Mouse (Mus musculus): ENCODE measurements around the gene Pwp2.
"Not testable (repeated sequence)": the region's sequence is repeated elsewhere in the genome, so short reads cannot be mapped to it uniquely, and the experiment has no call there.

The Pwp2 gene

DNA sequence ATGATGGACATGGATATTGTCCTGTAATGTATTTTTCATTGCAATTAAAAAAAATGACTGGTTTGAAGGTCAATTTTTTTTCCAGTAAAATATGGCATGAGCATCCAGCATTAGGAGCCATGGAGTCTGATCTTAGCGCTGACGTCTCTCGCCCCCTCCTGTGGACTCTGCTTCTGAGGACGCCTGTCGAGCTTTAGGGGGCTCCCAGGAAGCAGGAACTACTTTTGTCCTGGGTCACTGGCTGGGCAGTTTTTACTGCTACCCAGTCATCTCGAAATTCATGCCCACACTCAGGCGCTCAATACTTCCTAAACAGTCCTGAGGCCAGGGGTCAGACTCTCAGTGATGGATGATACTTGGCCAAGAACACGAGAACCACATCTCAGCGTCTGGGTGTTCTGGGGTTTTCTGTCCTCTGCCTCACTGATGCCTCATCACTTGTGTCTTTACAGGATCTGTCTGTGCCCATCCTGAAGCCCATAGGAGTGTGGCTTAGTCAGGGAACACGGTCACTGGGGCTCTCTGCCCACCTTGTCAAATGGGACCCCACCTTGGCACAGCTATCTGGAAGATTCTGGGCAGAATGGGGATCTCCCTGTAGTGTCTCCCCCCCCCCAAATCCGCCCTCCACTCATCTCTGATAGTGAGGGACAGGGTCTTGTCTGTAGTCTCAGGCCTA lies 45.2 kb downstream of the Pwp2 start:
- DNase-seq = no peak

DNA sequence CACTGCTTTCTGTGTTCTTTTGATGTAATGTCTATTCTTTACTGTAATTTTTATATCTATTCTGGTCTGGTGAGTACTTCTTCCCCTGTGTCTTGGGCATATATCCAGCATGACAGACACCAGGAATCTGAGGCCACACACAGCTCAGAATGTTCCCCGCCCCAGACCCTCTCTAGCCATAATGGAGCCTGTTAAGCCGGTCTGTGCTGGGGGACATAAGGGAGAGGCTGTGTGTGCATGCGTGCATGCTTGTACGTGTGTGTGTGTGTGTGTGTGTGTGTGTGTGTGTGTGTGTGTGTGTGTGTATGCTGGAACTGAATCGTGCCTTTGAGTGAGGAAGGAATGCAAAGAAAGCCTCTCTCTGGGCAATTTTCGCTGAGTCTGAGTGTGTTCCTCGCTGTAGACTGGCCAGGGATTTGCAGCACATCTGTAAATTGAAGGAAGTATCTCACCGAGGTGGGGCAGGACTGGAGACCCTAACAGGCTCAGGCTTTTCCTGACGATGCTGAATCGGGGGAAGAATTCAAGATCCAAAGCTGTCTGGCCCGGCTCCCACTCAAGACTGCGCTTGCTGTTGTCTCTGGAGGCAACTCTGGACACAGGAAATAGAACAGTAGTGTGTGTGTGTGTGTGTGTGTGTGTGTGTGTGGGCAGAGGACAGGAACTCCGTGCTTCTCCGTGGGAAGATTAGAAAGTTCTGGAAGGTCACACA lies 46.0 kb downstream of the Pwp2 start:
- DNase-seq = no peak

DNA sequence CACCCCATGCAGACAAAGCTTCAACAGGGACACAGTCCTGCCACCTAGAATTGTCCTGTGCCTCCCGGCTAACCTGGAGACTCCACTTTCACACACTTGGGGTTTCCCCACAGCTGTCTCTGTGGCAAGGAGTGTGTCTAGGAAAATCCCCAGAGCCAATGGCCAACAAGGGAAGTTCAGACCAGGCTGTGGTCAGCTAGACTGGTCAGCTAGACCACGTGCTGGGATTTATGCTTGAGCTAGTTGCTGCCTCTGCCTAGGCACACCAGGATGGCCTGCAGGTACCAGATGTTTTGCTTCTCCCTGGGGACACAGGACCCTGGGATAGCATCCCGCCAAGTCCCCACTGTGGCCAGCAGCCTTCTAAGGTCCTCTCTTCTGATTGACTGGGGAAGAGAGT lies 47.8 kb downstream of the Pwp2 start:
- DNase-seq = no peak

GRCm38 (mm10) chr10:78135947-78136346 lies 49.0 kb downstream of the Pwp2 start:
- no peak for DNase-seq

- no peak for DNase-seq
These were observed 49.8 kb downstream of the Pwp2 start for GRCm38 (mm10) chr10:78134975-78135798.

- no peak for DNase-seq
These were observed 50.5 kb downstream of the Pwp2 start for GRCm38 (mm10) chr10:78134400-78134799.

DNA sequence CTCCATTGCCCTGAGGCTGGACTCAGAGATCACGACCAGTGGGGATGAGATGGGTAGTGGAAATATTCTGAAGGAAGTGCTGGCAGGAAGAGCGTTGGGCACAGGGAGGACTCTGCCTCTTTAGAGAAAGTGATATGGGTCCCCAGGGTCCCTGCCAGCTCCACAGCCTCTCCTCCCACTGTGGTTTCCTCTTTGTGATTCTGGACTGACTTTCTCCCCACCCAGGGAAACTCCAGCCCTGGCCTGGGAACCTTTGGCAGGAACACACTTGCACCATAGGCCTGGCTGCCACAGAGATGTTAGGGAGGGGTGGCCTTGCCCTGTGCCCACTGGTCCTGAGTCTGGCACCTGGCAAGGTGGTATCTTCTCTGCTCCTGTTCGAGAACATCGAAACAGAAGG lies 55.0 kb downstream of the Pwp2 start:
- DNase-seq = no peak

DNA sequence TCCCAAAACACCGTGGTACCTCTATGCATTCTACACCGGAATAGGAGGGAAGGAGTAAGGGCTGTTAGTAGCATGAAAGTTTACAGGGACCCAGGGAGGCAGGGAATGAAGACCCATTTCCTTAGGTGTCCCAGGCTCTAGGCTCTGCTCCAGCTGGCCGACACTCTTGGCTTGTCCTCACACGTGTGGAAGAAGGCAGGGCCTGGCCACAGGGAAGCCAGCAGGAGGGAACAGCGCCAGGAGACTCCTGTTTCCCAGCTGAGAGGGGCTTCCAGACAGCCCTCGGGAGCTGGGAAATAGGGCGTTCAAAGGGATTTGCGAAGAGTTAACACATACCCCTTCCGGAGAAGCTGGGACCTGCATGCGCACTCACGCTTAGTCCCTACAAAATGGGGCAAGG lies 55.5 kb downstream of the Pwp2 start:
- no peak for DNase-seq

GRCm38 (mm10) chr10:78128647-78129046 lies 56.3 kb downstream of the Pwp2 start:
- DNase-seq = no peak

- DNase-seq = no peak
These were observed 57.0 kb downstream of the Pwp2 start for GRCm38 (mm10) chr10:78127931-78128330.

DNA sequence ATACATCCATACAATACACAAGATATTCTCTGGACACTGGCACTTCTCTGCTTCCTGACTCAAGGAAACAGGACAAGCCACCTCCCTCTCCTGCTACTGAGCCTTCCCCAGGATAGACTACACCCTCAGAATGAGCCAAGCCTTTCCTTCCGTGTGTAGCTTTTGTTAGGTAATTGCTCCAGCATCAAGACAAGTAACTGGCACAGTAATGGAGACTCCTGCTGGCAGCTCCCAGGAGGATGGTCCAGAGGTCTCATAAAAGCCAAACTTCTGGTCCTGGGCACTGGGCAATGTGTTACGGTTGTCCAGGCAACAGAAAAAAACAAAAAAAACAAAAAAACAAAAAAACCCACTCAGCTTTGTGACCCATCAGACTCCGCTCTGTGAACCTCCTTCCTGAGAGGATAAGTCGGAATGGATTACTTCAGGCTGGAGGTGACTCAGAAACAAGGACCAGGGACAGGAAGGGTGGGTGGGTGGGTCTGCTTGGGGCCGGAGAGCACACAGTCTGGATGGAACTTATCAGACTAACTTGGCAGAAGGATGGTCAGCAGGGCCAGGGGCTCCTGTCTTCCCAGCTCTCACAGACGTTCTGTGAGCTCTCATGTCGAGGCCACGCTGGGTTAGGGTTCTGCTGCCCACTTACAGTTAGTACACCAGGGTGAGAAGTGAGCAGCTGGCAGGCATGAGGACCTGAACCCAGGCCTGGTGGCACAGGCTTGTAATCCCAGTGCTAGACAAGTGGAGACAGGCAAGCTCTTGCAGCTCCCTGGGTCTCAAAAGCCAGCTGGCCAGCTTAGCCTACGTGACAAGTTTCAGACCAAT lies 57.7 kb downstream of the Pwp2 start:
- DNase-seq = no peak

DNA sequence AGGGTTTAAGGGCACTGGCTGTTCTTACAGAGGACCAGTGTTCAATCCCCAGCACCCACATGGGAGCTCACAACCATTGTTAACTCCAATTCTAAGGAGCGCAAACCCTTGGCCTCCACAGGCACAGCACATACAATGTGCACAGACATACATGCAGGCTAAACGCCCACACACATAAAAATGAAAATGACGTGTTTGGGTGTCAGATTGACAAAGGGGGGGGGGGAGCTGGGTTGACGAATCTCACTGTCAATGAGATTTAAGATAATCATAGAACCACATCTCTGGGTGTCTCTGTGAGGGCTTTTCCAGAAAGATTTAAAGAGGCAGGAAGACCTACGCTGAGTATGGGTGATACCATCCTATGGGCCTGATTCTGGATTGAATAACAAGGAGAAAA lies 58.6 kb downstream of the Pwp2 start:
- no peak for DNase-seq

GRCm38 (mm10) chr10:78125061-78125460 lies 59.9 kb downstream of the Pwp2 start:
- not testable (repeated sequence) for DNase-seq

DNA sequence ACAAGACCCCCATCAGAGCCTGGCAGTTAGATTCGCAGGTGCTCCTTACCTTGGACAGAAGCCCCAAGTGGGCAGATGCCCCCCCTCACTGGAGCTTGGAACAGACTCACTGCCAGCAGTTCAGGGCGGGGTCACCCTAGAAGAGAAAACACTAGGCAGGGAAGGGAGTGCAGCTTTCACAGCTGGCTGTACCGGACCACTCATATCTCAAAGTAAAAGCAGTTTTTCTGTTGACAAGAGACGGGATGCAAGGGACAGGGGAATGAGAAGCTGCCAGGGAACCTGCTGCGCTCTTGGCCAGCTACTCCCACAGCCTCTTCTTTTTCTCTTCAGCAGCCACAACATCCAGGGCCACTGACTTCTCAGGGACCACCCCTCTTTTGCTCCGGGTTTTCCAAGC lies 60.8 kb downstream of the Pwp2 start:
- DNase-seq = not testable (repeated sequence)
